In genomic region chr10:50137783-50138182, GRCm38 (mm10) we compare ENCODE assay signal across 13 mouse cellular contexts.
DNase-seq lines count a peak whose midpoint lies in the region; ATAC-seq and TF ChIP-seq lines count a peak whose summit lies in the region.
"Had no signal": no experiment of that assay in that cellular context is flagged by ENCODE, and none has a peak within 500 bp of the region (broad histone marks: within the 10 kb centered on the region; RNA-seq: fewer than 3 reads in every experiment).

No protein-coding gene starts in this region.

- no peak overlapping the region for H3K27ac ChIP-seq in forebrain, embryonic 12.5 days
- H3K27ac ChIP-seq in forebrain, postnatal 0 days (ENCODE audit: low read depth, low read length): no peak overlapping the region
- H3K27ac ChIP-seq: heart, embryonic 13.5 days; midbrain, embryonic 12.5 days had no signal

- no peak for DNase-seq in forebrain, postnatal 0 days
- DNase-seq in kidney, postnatal 14 days: peak; percentile 6
- DNase-seq in kidney, adult 8-10 months: no peak
- DNase-seq in urinary bladder, postnatal 14 days (ENCODE audit: low spot score): peak; percentile 21
- no peak for DNase-seq in urinary bladder, adult 2 months (ENCODE audit: low spot score)
- DNase-seq in gastrocnemius, postnatal 14 days: no peak
- no peak for DNase-seq in yolk sac, embryonic 10.5 days (ENCODE audit: low spot score)
- DNase-seq: B cell, adult 2 months had no signal

- H3K36me3 ChIP-seq in forebrain, embryonic 12.5 days (replicated peaks): no peaks in the 10 kb centered on the region
- no peaks in the 10 kb centered on the region for H3K36me3 ChIP-seq in forebrain, postnatal 0 days (ENCODE audit: insufficient read depth)
- H3K36me3 ChIP-seq: heart, embryonic 13.5 days; midbrain, embryonic 12.5 days had no signal

- H3K4me3 ChIP-seq in forebrain, embryonic 12.5 days (replicated peaks): no peak overlapping the region
- no peak overlapping the region for H3K4me3 ChIP-seq in forebrain, postnatal 0 days (ENCODE audit: low read depth, low read length)
- H3K4me3 ChIP-seq: erythroblast, embryonic 14.5 days; heart, embryonic 13.5 days; midbrain, embryonic 12.5 days had no signal

- no peak overlapping the region for H3K9ac ChIP-seq in forebrain, embryonic 12.5 days
- no peak overlapping the region for H3K9ac ChIP-seq in forebrain, postnatal 0 days
- H3K9ac ChIP-seq: heart, embryonic 13.5 days; midbrain, embryonic 12.5 days had no signal

- H3K27me3 ChIP-seq in forebrain, embryonic 12.5 days: no peaks in the 10 kb centered on the region
- H3K27me3 ChIP-seq in forebrain, postnatal 0 days (ENCODE audit: insufficient read depth, low read length): no peaks in the 10 kb centered on the region
- H3K27me3 ChIP-seq: heart, embryonic 13.5 days; midbrain, embryonic 12.5 days; Patski had no signal

- ATAC-seq in forebrain, embryonic 12.5 days (ENCODE audit: low FRiP score): 0 out of 2 replicates have a peak, but pooled peaks have one; percentile 30
- ATAC-seq in forebrain, postnatal 0 days: no peak
- ATAC-seq: Patski had no signal

- intact Hi-C loops in gastrocnemius, postnatal 14 days (cut with DNase I; ENCODE audit: low total_unique reads): no loop called here

- H3K4me1 ChIP-seq in forebrain, embryonic 12.5 days: no peaks in the 10 kb centered on the region
- H3K4me1 ChIP-seq in forebrain, postnatal 0 days (ENCODE audit: insufficient read depth): no peaks in the 10 kb centered on the region
- H3K4me1 ChIP-seq: heart, embryonic 13.5 days; midbrain, embryonic 12.5 days had no signal

- no peak for TF ChIP-seq CTCF in forebrain, postnatal 0 days (IDR thresholded peaks at IDR 0.05; ENCODE audit: low read depth)

- H3K9me3 ChIP-seq in forebrain, embryonic 12.5 days: no peaks in the 10 kb centered on the region
- no peaks in the 10 kb centered on the region for H3K9me3 ChIP-seq in forebrain, postnatal 0 days (ENCODE audit: low read length)
- H3K9me3 ChIP-seq: heart, embryonic 13.5 days; midbrain, embryonic 12.5 days had no signal

- no peak overlapping the region for H3K4me2 ChIP-seq in forebrain, embryonic 12.5 days
- no peak overlapping the region for H3K4me2 ChIP-seq in forebrain, postnatal 0 days (ENCODE audit: low read depth)
- H3K4me2 ChIP-seq: heart, embryonic 13.5 days; midbrain, embryonic 12.5 days had no signal

- WGBS in forebrain, embryonic 12.5 days: 79% methylated on average over 7 of the region's 7 CpGs
- WGBS in forebrain, postnatal 0 days: 67% methylated on average over 7 of the region's 7 CpGs

Comparison
In these comparisons a context has a peak if more than half of its experiments do, and no peak if none do; other contexts are left out.
1. DNase-seq: peak in kidney, postnatal 14 days (single experiment) and urinary bladder, postnatal 14 days (single experiment); none in forebrain, postnatal 0 days (single experiment), kidney, adult 8-10 months (0 of 2), urinary bladder, adult 2 months (single experiment), gastrocnemius, postnatal 14 days (single experiment) and yolk sac, embryonic 10.5 days (single experiment).